Mouse (Mus musculus): ENCODE data around the gene Lrfn2. TPM values are rescaled to one million over a fixed set of nuclear protein-coding genes. Genes with fewer than 3 reads are reported as not detected.

The Lrfn2 gene
- total and polyA plus RNA-seq, 3 experiments, result not detected

DNA sequence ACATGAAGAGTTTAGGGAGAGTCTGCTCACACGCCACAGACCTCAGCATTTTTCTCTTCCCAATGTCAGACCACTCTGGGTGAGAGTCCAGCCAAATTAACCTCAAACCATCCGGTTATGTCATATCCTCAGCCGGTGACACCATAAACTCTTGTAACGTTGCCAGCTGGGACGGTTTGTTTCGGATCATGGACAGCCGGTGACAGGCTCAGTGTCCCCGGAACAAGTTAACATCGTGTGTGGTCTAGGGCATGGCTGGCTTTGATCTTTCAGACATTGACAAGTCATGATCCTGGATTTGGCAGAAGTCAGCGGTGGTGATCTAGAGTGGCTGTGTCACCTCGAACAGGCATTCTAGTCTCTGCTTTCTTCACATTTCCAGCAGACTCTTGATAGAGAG is 119.1 kb downstream of the Lrfn2 start:
- dilution Hi-C loops (cut with MboI; ENCODE audit: extremely low pct_ligation_motif_present, extremely low pct_unique_long_range_greater_than_20kb, low sequenced_read_pairs), result no loop called here
- no peaks in the 10 kb centered on the region for H3K4me1 ChIP-seq (ENCODE audit: control insufficient read depth in 1 of 2, insufficient read depth in 2 of 2)
- no peak overlapping the region for H3K4me3 ChIP-seq (replicated peaks in 1 of 3; ENCODE audit: low read depth in 2 of 3, low read length in 2 of 3, poor library complexity in 1 of 3)
- H3K27ac ChIP-seq (ENCODE audit: insufficient read depth, low read depth), result no peak overlapping the region
- DNase-seq (ENCODE audit: extremely low read depth), result no peak
- peaks cover 85% of the 10 kb centered on the region for H3K9me3 ChIP-seq (replicated peaks; ENCODE audit: low read length)
- in situ Hi-C loops (cut with MboI; ENCODE audit: low pct_ligation_motif_present, low pct_unique_long_range_greater_than_20kb, low sequenced_read_pairs), result no loop called here
- TF ChIP-seq E2F4 (IDR thresholded peaks at IDR 0.05; ENCODE audit: insufficient replicate concordance, low read depth, low read length) (no peak), CTCF (conservative IDR thresholded peaks at IDR 0.05 in 1 of 2, IDR thresholded peaks at IDR 0.05 in 1 of 2; ENCODE audit: low read depth in 2 of 2, low read length in 2 of 2) (no peak), JUND (conservative IDR thresholded peaks at IDR 0.05; ENCODE audit: low read depth, low read length) (no peak), NRF1 (IDR thresholded peaks at IDR 0.05; ENCODE audit: low read depth, low read length) (no peak), HCFC1 (IDR thresholded peaks at IDR 0.05; ENCODE audit: low read depth, low read length) (no peak), CHD1 (IDR thresholded peaks at IDR 0.05; ENCODE audit: low read depth, low read length) (no peak), NELFE (IDR thresholded peaks at IDR 0.05; ENCODE audit: low read depth, low read length) (no peak)
- no peaks in the 10 kb centered on the region for H3K36me3 ChIP-seq (replicated peaks in 1 of 2; ENCODE audit: control insufficient read depth in 1 of 2, insufficient read depth in 1 of 2, low read length in 1 of 2)
- H3K9ac ChIP-seq (ENCODE audit: insufficient read depth, low read depth), result no peak overlapping the region
- no peaks in the 10 kb centered on the region for H3K27me3 ChIP-seq (replicated peaks)
- H3K4me2 ChIP-seq (ENCODE audit: insufficient read depth, low read depth, poor library complexity, severe bottlenecking), result no peak overlapping the region
- no peaks in the 10 kb centered on the region for H3K79me2 ChIP-seq (replicated peaks; ENCODE audit: control insufficient read depth, extremely low read depth, insufficient read depth, poor library complexity, severe bottlenecking)

- Histone ChIP-seq H3K27ac (ENCODE audit: insufficient read depth, low read depth) (no peak overlapping the region), H3K79me2 (replicated peaks; ENCODE audit: control insufficient read depth, extremely low read depth, insufficient read depth, poor library complexity, severe bottlenecking) (no peaks in the 10 kb centered on the region), H3K4me1 (ENCODE audit: control insufficient read depth in 1 of 2, insufficient read depth in 2 of 2) (no peaks in the 10 kb centered on the region), H3K36me3 (replicated peaks in 1 of 2; ENCODE audit: control insufficient read depth in 1 of 2, insufficient read depth in 1 of 2, low read length in 1 of 2) (no peaks in the 10 kb centered on the region), H3K4me3 (replicated peaks in 1 of 3; ENCODE audit: low read depth in 2 of 3, low read length in 2 of 3, poor library complexity in 1 of 3) (no peak overlapping the region), H3K9ac (ENCODE audit: insufficient read depth, low read depth) (no peak overlapping the region), H3K9me3 (replicated peaks; ENCODE audit: low read length) (peaks cover 96% of the 10 kb centered on the region), H3K27me3 (replicated peaks) (no peaks in the 10 kb centered on the region), H3K4me2 (ENCODE audit: insufficient read depth, low read depth, poor library complexity, severe bottlenecking) (no peak overlapping the region)
- dilution Hi-C loops (cut with MboI; ENCODE audit: extremely low pct_ligation_motif_present, extremely low pct_unique_long_range_greater_than_20kb, low sequenced_read_pairs), result no loop called here
- in situ Hi-C loops (cut with MboI; ENCODE audit: low pct_ligation_motif_present, low pct_unique_long_range_greater_than_20kb, low sequenced_read_pairs), result no loop called here
- DNase-seq (ENCODE audit: extremely low read depth), result no peak
- TF ChIP-seq MXI1 (IDR thresholded peaks at IDR 0.05; ENCODE audit: low read depth, low read length) (no peak), E2F4 (IDR thresholded peaks at IDR 0.05; ENCODE audit: insufficient replicate concordance, low read depth, low read length) (no peak), CHD1 (IDR thresholded peaks at IDR 0.05; ENCODE audit: low read depth, low read length) (no peak), ZC3H11A (IDR thresholded peaks at IDR 0.05; ENCODE audit: low read depth, low read length) (no peak), MYC (IDR thresholded peaks at IDR 0.05; ENCODE audit: low read depth, low read length) (no peak), RAD21 (IDR thresholded peaks at IDR 0.05; ENCODE audit: low read depth, low read length) (no peak), SIN3A (IDR thresholded peaks at IDR 0.05; ENCODE audit: low read length) (no peak), RCOR1 (conservative IDR thresholded peaks at IDR 0.05; ENCODE audit: low read depth, low read length) (no peak), GABPA (IDR thresholded peaks at IDR 0.05; ENCODE audit: insufficient replicate concordance, low read depth, low read length) (no peak), TBP (conservative IDR thresholded peaks at IDR 0.05; ENCODE audit: low read depth, low read length) (no peak), ZKSCAN1 (IDR thresholded peaks at IDR 0.05; ENCODE audit: borderline replicate concordance, low read depth, low read length) (no peak)
Observed at GRCm38 (mm10) chr17:49061141-49061540, 129.0 kb downstream of the Lrfn2 start.
